32 mouse cellular contexts compared by ENCODE assay signal in the genomic region with DNA sequence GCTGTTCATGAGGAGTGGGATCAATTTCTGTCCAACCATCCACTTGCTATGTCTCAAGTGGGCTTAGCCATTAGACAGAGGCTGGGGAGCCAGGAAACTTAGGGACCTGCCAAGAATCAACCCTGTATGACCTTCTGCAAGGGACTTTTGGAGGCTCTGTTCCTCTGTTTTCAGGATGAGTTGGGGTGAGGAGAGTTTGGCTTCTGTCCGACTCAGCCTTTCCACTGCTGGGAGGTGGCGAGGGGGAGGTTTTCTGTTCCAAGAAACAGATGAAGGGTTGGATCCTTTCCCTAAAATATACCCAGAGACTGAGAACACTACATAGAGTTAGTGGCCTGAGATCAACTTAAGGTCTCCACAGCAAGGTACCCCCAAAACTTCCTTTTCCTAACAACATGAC.
DNase-seq lines count a peak whose midpoint lies in the region; ATAC-seq and TF ChIP-seq lines count a peak whose summit lies in the region.
"Had no signal": no experiment of that assay in that cellular context is flagged by ENCODE, and none has a peak within 500 bp of the region (broad histone marks: within the 10 kb centered on the region; RNA-seq: fewer than 3 reads in every experiment).

No protein-coding gene starts in this region.

- intact Hi-C loops in left cerebral cortex, postnatal 14 days (cut with DNase I), result loop anchor here (5.0 kb wide), 1 partner anchor 96 kb away; a partner anchor contains a TSS
- intact Hi-C loops in left cerebral cortex, postnatal 10 days (cut with DNase I), result no loop called here

- H3K27ac ChIP-seq in cortical plate, adult 2 months (ENCODE audit: insufficient read depth, low read length), result peak overlapping the region; percentile 71; the same call in 1 of the 2 replicates
- H3K27ac ChIP-seq: embryonic facial prominence, embryonic 13.5 days; forebrain, embryonic 10.5 days; forebrain, embryonic 15.5 days; hindbrain, embryonic 12.5 days; hindbrain, postnatal 0 days; limb, embryonic 10.5 days; limb, embryonic 15.5 days; liver, embryonic 13.5 days; stomach, embryonic 15.5 days had no signal

- no peak for DNase-seq in frontal cortex, postnatal 10 days (ENCODE audit: low spot score in 2 of 2)
- peak; percentile 21 to 30 for DNase-seq in left cerebral cortex, postnatal 14 days (ENCODE audit: low spot score in 2 of 2)
- no peak for DNase-seq in left cerebral cortex, postnatal 10 days (ENCODE audit: extremely low spot score in 1 of 2, low spot score in 2 of 2)
- peak; percentile 22 for DNase-seq in right cerebral cortex, postnatal 14 days
- DNase-seq in ovary, postnatal 14 days (ENCODE audit: low spot score), result no peak
- DNase-seq: adrenal gland, postnatal 14 days; cerebellum, adult 11-12 months; cerebellum, postnatal 25 days; gastrocnemius, postnatal 25 days; heart, adult 18-20 months; heart, postnatal 36 days; kidney, adult 9 months; kidney, postnatal 10 days; liver, embryonic 13.5 days; lung, adult 18-20 months; midbrain, embryonic 14.5 days; retina, postnatal 1 day; thymus, postnatal 14 days had no signal

- 0 out of 2 replicates have a peak, but pooled peaks cover 1% of the 10 kb centered on the region for H3K4me1 ChIP-seq in cortical plate, adult 2 months (ENCODE audit: control insufficient read depth, insufficient read depth, low read length)
- H3K4me1 ChIP-seq: embryonic facial prominence, embryonic 13.5 days; forebrain, embryonic 10.5 days; forebrain, embryonic 15.5 days; hindbrain, embryonic 12.5 days; limb, embryonic 10.5 days; limb, embryonic 15.5 days; liver, embryonic 13.5 days; stomach, embryonic 15.5 days had no signal

- TF ChIP-seq POLR2A in cortical plate, adult 2 months (IDR thresholded peaks at IDR 0.05; ENCODE audit: extremely low read depth, insufficient read depth, low read length), result no peak

- H3K4me3 ChIP-seq in cortical plate, adult 2 months (ENCODE audit: insufficient read depth, low read length), result no peak overlapping the region
- H3K4me3 ChIP-seq: embryonic facial prominence, embryonic 13.5 days; forebrain, embryonic 10.5 days; forebrain, embryonic 15.5 days; hindbrain, embryonic 12.5 days; limb, embryonic 10.5 days; limb, embryonic 15.5 days; liver, embryonic 13.5 days; stomach, embryonic 15.5 days had no signal

- peak; percentile 70 for ATAC-seq in frontal cortex, adult (ENCODE audit: low TSS enrichment)
- no peak for ATAC-seq in inflammation-experienced regulatory T-cells, adult 6 months
- ATAC-seq: forebrain, embryonic 15.5 days; hindbrain, postnatal 0 days; intestine, embryonic 16.5 days; lung, postnatal 0 days; Patski had no signal

- no peak for TF ChIP-seq CTCF in cortical plate, adult 2 months (IDR thresholded peaks at IDR 0.05; ENCODE audit: extremely low read depth, insufficient read depth, low read length)

Comparison
In these comparisons a context has a peak if more than half of its experiments do, and no peak if none do; other contexts are left out.
1. DNase-seq: peak in left cerebral cortex, postnatal 14 days (2 of 2) and right cerebral cortex, postnatal 14 days (single experiment); none in frontal cortex, postnatal 10 days (0 of 2), left cerebral cortex, postnatal 10 days (0 of 2) and ovary, postnatal 14 days (single experiment).